Mouse (Mus musculus): Measurements from ENCODE around the gene Mchr1. TPM values are rescaled to one million over a fixed set of nuclear protein-coding genes. Genes with fewer than 3 reads are reported as not detected.

Mchr1 gene
- 5.0 and 5.6 TPM in 2 replicates for polyA plus RNA-seq (2015; fragmentation: Nextera tagmentation; extraction: Ambion mirVana)

GRCm38 (mm10) chr15:81235086-81235920 lies at the start of gene Mchr1:
Gene Mchr1, plus strand, starts transcription at chr15:81235499.

GRCm38 (mm10) chr15:81190630-81191178 lies 44.6 kb upstream of the Mchr1 start, which contains the start of gene Mrtfa:
Gene Mrtfa, minus strand, starts transcription at chr15:81190757.

Other genes starting within 250 kb of the Mchr1 start
- 17.9 and 20.3 TPM in 2 replicates for gene Mrtfa, start 44.7 kb upstream of the Mchr1 start, polyA plus RNA-seq (2015; fragmentation: Nextera tagmentation; extraction: Ambion mirVana)
- gene Slc25a17, start 125.3 kb downstream of the Mchr1 start, polyA plus RNA-seq (2015; fragmentation: Nextera tagmentation; extraction: Ambion mirVana): 38.4 and 50.4 TPM in 2 replicates
- gene St13, start 164.6 kb downstream of the Mchr1 start, polyA plus RNA-seq (2015; fragmentation: Nextera tagmentation; extraction: Ambion mirVana): 92.6 and 109 TPM in 2 replicates
- 5.9 and 6.0 TPM in 2 replicates for gene Xpnpep3, start 164.6 kb downstream of the Mchr1 start, polyA plus RNA-seq (2015; fragmentation: Nextera tagmentation; extraction: Ambion mirVana)
- gene Dnajb7, start 172.8 kb downstream of the Mchr1 start, polyA plus RNA-seq (2015; fragmentation: Nextera tagmentation; extraction: Ambion mirVana): 0.37 and 0.62 TPM in 2 replicates
- gene Rbx1, start 230.8 kb downstream of the Mchr1 start, polyA plus RNA-seq (2015; fragmentation: Nextera tagmentation; extraction: Ambion mirVana): 344 and 355 TPM in 2 replicates

Measured in skeletal muscle tissue, postnatal 0 days (tissue).